Comparison of ENCODE assay signal across 8 mouse cellular contexts in the genomic region with DNA sequence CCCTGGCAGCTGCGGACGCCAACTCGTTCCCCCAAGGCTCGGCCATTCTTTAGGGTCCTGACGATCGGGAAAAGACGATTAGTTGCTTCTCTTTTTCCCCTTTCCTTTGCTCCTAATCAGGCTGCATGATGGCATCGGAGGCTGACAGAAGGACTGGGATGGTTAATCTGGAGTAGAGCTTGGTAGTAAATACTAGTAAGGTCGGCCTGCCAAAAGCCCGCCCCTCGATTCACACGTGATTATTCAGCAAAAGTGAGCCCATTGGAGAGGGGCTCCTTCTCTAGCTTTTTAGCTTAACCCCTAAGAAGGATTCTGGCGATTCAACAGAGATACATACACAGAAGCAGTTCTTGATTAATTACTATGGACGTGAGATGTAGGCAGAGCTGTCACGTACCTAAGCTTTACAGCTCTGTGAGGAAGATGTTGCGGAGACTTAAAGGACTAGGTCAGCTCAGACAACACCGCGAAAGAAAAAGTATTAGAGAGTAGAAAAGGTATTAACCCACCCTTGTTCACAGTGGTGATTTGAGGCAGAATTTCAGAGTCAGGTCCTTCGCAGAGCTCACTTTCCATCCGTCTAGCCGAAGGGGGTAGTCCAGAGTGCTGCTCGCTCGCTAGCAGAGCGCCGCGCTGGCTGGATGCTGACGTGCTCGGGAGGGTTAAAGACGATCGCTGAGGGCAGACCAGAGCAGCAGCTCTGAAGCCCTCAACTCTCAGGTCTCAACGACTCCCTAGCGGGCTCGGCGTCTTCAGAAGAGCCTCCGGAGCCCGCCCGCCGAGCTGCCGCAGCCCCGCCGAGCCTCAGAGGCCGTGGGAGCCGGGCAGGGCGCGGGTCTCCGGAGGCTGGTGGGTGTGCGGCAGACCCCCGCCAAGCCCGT. TPM values are rescaled to one million over a fixed set of nuclear protein-coding genes. Genes with fewer than 3 reads are reported as not detected.
DNase-seq lines count a peak whose midpoint lies in the region; ATAC-seq and TF ChIP-seq lines count a peak whose summit lies in the region.

No protein-coding gene starts in this region.

- peak overlapping the region; percentile 98 for H3K4me2 ChIP-seq in embryonic facial prominence, embryonic 13.5 days
- peak overlapping the region; percentile 97 for H3K4me2 ChIP-seq in liver, postnatal 0 days (ENCODE audit: low read depth, low read length)
- peak overlapping the region; percentile 74 for H3K4me2 ChIP-seq in neural tube, embryonic 13.5 days

- TF ChIP-seq CTCF in liver, postnatal 0 days (IDR thresholded peaks at IDR 0.05; ENCODE audit: low read depth) = no peak

- peak overlapping the region; percentile 78 for H3K4me3 ChIP-seq in embryonic facial prominence, embryonic 13.5 days
- peak overlapping the region; percentile 80 for H3K4me3 ChIP-seq in heart, embryonic 10.5 days
- peak overlapping the region; percentile 95 for H3K4me3 ChIP-seq in liver, postnatal 0 days (ENCODE audit: low read depth, low read length)
- H3K4me3 ChIP-seq in neural tube, embryonic 13.5 days = peak overlapping the region; percentile 54

- H3K27me3 ChIP-seq in embryonic facial prominence, embryonic 13.5 days = peaks cover 38% of the 10 kb centered on the region
- peaks cover 47% of the 10 kb centered on the region for H3K27me3 ChIP-seq in heart, embryonic 10.5 days (ENCODE audit: insufficient read depth, poor library complexity, severe bottlenecking)
- H3K27me3 ChIP-seq in liver, postnatal 0 days (ENCODE audit: insufficient read depth, low read length) = peaks cover 15% of the 10 kb centered on the region
- H3K27me3 ChIP-seq in neural tube, embryonic 13.5 days = peaks cover 68% of the 10 kb centered on the region

- peak; percentile 75 for DNase-seq in CD4-positive, CD25-positive, alpha-beta regulatory T cell, adult 2 months (ENCODE audit: low read depth, low spot score)
- peak; percentile 81 for DNase-seq in adrenal gland, postnatal 10 days
- peak; percentile 81 for DNase-seq in heart, embryonic 10.5 days (ENCODE audit: low spot score)
- DNase-seq in kidney, adult 9 months = peak; percentile 78
- DNase-seq in liver, postnatal 0 days = peak; percentile 67
- DNase-seq in thymus, adult 18-20 months = peak; percentile 53 to 59

- under 1% methylated on average over 49 of the region's 49 CpGs for WGBS in embryonic facial prominence, embryonic 13.5 days
- under 1% methylated on average over 49 of the region's 49 CpGs for WGBS in heart, embryonic 10.5 days
- 1% methylated on average over 45 of the region's 49 CpGs for WGBS in liver, postnatal 0 days (ENCODE audit: insufficient replicate concordance)
- WGBS in neural tube, embryonic 13.5 days = under 1% methylated on average over 48 of the region's 49 CpGs

- H3K4me1 ChIP-seq in embryonic facial prominence, embryonic 13.5 days = peaks cover 15% of the 10 kb centered on the region; the same call in 1 of the 2 replicates
- peaks cover 18% of the 10 kb centered on the region; the same call in 1 of the 2 replicates for H3K4me1 ChIP-seq in heart, embryonic 10.5 days
- peaks cover 3% of the 10 kb centered on the region; the same call in 1 of the 2 replicates for H3K4me1 ChIP-seq in liver, postnatal 0 days (ENCODE audit: insufficient read depth)
- peaks cover 25% of the 10 kb centered on the region for H3K4me1 ChIP-seq in neural tube, embryonic 13.5 days (replicated peaks)

- H3K9me3 ChIP-seq in embryonic facial prominence, embryonic 13.5 days = no peaks in the 10 kb centered on the region
- no peaks in the 10 kb centered on the region for H3K9me3 ChIP-seq in heart, embryonic 10.5 days
- no peaks in the 10 kb centered on the region for H3K9me3 ChIP-seq in liver, postnatal 0 days (ENCODE audit: low read length)
- H3K9me3 ChIP-seq in neural tube, embryonic 13.5 days = no peaks in the 10 kb centered on the region

- no peaks in the 10 kb centered on the region for H3K36me3 ChIP-seq in embryonic facial prominence, embryonic 13.5 days
- no peaks in the 10 kb centered on the region for H3K36me3 ChIP-seq in heart, embryonic 10.5 days
- H3K36me3 ChIP-seq in liver, postnatal 0 days (replicated peaks; ENCODE audit: insufficient read depth, low read length) = peaks cover 2% of the 10 kb centered on the region; the same call in 1 of the 2 replicates
- H3K36me3 ChIP-seq in neural tube, embryonic 13.5 days = no peaks in the 10 kb centered on the region

- peak overlapping the region; percentile 91 for H3K9ac ChIP-seq in embryonic facial prominence, embryonic 13.5 days
- peak overlapping the region; percentile 89 for H3K9ac ChIP-seq in liver, postnatal 0 days (replicated peaks)
- peak overlapping the region; percentile 76 for H3K9ac ChIP-seq in neural tube, embryonic 13.5 days

- TF ChIP-seq EP300 in liver, postnatal 0 days (IDR thresholded peaks at IDR 0.05; ENCODE audit: low read depth) = no peak

- H3K27ac ChIP-seq in embryonic facial prominence, embryonic 13.5 days = peak overlapping the region; percentile 91; the same call in 1 of the 2 replicates
- peak overlapping the region; percentile 97 for H3K27ac ChIP-seq in heart, embryonic 10.5 days
- peak overlapping the region; percentile 95 for H3K27ac ChIP-seq in liver, postnatal 0 days (ENCODE audit: low read depth)
- H3K27ac ChIP-seq in neural tube, embryonic 13.5 days (replicated peaks) = no peak overlapping the region

- ATAC-seq in embryonic facial prominence, embryonic 13.5 days (ENCODE audit: insufficient number of reproducible peaks, insufficient read depth, low FRiP score, low TSS enrichment, low read depth) = no peak
- ATAC-seq in liver, postnatal 0 days = peak; percentile 29
- ATAC-seq in neural tube, embryonic 13.5 days (ENCODE audit: low read depth) = peak; percentile 54

RNA-seq across cellular contexts. Expression of gene Cdkn2c, which starts 1.6 kb away (rescaled TPM):
- 10 to 100 TPM; 59.4 to 77.7 TPM for total RNA-seq in adrenal gland, postnatal 10 days (2021)
- 10.9 and 15.9 TPM in 2 replicates for polyA plus RNA-seq in embryonic facial prominence, embryonic 13.5 days (2015; fragmentation: Nextera tagmentation; extraction: Ambion mirVana)
- polyA plus RNA-seq in heart, embryonic 10.5 days (2016; fragmentation: Nextera tagmentation; extraction: Ambion mirVana) = 3.7 and 4.4 TPM in 2 replicates
- 11.1 and 13.4 TPM in 2 replicates for polyA plus RNA-seq in liver, postnatal 0 days (2015; fragmentation: Nextera tagmentation; extraction: Ambion mirVana)
- polyA plus RNA-seq in neural tube, embryonic 13.5 days (2015; fragmentation: Nextera tagmentation; extraction: Ambion mirVana) = 2.6 and 2.9 TPM in 2 replicates

RNA-seq across cellular contexts. Expression of gene Faf1, which starts 11.0 kb away (rescaled TPM):
- 10 to 100 TPM; 25.0 to 29.5 TPM for total RNA-seq in adrenal gland, postnatal 10 days (2021)
- 24.6 and 27.5 TPM in 2 replicates for polyA plus RNA-seq in embryonic facial prominence, embryonic 13.5 days (2015; fragmentation: Nextera tagmentation; extraction: Ambion mirVana)
- polyA plus RNA-seq in heart, embryonic 10.5 days (2016; fragmentation: Nextera tagmentation; extraction: Ambion mirVana) = 24.7 and 27.0 TPM in 2 replicates
- polyA plus RNA-seq in liver, postnatal 0 days (2015; fragmentation: Nextera tagmentation; extraction: Ambion mirVana) = 10.6 and 10.9 TPM in 2 replicates
- polyA plus RNA-seq in neural tube, embryonic 13.5 days (2015; fragmentation: Nextera tagmentation; extraction: Ambion mirVana) = 33.6 and 35.3 TPM in 2 replicates
